Mouse (Mus musculus): ENCODE results near the gene Dnajb4.
A peak's percentile ranks its signal among the peaks of the same experiment; 100 is the strongest.
"Not testable (repeated sequence)": the region's sequence is repeated elsewhere in the genome, so short reads cannot be mapped to it uniquely, and the experiment has no call there.

Gene Dnajb4

DNA sequence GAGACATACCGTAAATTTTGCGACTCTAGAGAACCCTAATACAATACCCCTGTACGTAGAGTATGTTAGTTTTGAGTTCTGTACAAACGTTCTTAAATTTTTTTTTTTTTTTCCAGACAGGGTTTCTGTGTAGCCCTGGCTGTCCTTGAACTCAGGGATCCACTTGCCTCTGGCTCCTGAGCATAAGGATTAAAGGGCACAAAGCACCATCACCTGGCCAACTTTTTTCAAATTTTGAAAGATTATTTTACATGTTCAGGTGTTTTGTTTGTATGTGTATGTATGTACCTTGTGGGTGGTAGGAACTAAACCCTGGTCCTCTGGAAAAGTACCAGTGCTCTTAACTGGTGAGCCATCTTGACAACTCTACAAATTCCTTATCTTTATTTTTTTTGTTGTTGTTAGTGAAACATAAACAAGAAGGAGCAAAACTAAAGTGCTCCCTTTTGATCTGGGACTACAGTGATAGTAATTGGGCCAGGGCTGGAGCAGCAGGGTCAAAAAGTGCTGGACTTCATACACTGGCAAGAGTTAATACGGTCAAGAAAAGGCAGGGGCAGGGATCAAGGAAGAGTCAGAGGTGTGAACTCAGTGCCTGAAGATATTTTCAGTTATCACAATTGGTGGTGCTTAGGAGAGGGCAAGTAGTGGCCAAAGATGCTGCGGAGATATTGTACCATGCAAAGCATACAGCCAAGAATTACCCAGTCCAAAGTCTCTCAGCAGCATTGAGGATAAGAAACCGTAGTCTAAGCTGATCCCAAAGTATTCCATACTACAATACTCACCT lies 1.8 kb downstream of the Dnajb4 start:
- no peak for DNase-seq (ENCODE audit: low read depth, low spot score)

DNA sequence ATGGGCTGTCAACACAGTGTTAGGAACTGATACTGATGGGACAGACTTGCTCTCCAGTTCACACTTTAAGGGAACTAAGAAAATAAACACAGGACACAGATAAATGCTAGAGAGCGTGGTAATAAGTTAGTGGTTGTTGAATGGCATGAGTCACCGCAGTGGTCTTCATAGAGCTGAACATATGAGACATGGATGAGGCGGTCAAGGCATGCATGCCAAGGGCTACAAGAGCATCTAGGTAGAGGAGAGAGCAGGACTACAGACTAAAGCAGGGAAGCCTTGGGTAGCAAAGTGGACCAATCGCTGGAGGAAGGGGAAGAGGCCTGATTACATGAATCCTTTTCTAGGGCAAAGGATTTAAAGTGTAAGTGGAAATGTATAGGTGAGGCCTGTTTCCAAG lies 2.9 kb downstream of the Dnajb4 start:
- DNase-seq (ENCODE audit: low read depth, low spot score): no peak

- no peak for DNase-seq (ENCODE audit: low read depth, low spot score)
Measured at GRCm38 (mm10) chr3:152204577-152204976, 5.5 kb downstream of the Dnajb4 start.

GRCm38 (mm10) chr3:152203996-152204395 lies 6.1 kb downstream of the Dnajb4 start:
- no peak for DNase-seq (ENCODE audit: low read depth, low spot score)

DNA sequence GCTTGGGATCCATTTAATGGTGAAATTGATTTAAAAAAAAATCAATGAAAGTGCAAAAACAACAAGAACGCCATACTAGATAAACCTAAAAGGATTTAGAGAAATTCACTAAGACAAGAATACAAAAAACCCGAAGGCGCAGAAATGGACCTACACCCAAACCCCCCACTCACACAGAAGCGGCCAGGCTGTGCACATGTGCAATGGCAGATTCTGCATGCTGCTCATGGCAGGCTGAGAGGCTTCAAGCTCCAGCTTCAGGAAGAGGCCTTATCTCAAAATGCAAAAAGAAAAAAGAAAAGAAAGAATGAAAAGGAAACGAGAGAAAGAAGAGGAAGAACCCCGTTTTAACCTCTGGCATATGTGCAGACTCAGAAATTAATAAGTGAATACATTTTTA lies 6.7 kb downstream of the Dnajb4 start:
- no peak for DNase-seq (ENCODE audit: low read depth, low spot score)

GRCm38 (mm10) chr3:152202942-152203341 lies 7.2 kb downstream of the Dnajb4 start:
- no peak for DNase-seq (ENCODE audit: low read depth, low spot score)

DNA sequence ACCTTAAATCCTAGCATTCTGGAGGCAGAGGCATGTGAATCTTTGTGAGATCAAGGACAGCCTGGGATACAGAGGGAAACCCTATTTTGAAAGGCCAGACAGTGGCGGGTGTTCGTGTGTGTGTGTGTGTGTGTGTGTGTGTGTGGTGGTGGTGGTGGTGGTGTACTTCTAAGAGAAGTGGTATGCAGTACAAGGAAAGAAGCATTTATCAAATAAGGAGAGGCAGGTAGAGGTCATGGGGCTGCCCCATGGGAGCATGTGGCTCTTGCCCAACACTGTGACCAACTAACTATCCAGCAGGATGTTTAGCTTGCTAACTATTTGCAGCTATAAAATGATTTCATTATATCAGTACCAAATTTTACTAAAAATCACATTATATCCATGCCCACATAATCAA lies 8.5 kb downstream of the Dnajb4 start:
- no peak for DNase-seq (ENCODE audit: low read depth, low spot score)

DNA sequence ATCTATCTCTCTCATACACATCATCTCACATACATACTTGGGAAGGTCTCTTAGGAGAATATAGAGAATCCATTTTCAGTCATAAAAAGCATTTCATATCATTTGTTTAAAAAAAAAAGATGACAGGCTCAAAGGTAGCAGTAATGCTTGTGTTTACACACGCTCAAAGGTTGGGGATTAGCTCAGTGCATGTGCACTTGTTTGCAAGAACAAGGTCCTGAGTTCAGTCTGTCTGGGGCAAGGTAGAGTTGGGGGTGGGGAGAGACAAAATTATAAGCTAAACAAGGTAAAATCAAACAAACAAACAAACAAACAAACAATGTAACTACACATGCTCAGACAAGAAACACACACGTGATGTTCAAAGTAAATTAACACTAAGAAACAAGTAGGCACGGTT lies 8.9 kb downstream of the Dnajb4 start:
- DNase-seq (ENCODE audit: low read depth, low spot score): no peak

- DNase-seq (ENCODE audit: low read depth, low spot score): no peak
Measured at GRCm38 (mm10) chr3:152199125-152199524, 11.0 kb downstream of the Dnajb4 start.

GRCm38 (mm10) chr3:152197246-152197645 lies 12.9 kb downstream of the Dnajb4 start:
- not testable (repeated sequence) for DNase-seq (ENCODE audit: low read depth, low spot score)

DNA sequence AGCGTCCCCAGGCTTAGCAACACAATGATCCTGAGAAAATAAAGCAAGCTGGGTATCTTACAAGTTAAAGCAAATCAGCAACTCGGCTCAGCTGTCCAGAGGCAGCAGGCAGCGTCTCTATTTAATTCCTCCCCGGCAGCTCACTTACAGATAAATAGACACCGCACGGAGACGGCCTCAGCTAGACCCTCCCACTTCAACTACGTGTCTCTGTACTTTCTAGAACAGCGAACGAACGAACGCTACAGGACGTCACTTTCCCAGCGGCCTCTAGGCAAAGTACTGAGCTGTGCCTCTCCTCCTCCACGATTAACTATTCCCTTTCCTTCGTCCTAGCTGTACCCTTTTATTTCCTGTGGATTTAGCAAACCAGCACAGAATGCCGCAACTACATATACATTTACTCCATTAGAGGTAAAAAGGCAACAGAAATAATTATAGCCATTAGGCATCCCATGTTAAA lies 16.4 kb downstream of the Dnajb4 start:
- DNase-seq (ENCODE audit: low read depth, low spot score): peak; percentile 84

GRCm38 (mm10) chr3:152193177-152193576 lies 16.9 kb downstream of the Dnajb4 start:
- no peak for DNase-seq (ENCODE audit: low read depth, low spot score)

- no peak for DNase-seq (ENCODE audit: low read depth, low spot score)
Measured at GRCm38 (mm10) chr3:152192238-152192931, 17.7 kb downstream of the Dnajb4 start.

DNA sequence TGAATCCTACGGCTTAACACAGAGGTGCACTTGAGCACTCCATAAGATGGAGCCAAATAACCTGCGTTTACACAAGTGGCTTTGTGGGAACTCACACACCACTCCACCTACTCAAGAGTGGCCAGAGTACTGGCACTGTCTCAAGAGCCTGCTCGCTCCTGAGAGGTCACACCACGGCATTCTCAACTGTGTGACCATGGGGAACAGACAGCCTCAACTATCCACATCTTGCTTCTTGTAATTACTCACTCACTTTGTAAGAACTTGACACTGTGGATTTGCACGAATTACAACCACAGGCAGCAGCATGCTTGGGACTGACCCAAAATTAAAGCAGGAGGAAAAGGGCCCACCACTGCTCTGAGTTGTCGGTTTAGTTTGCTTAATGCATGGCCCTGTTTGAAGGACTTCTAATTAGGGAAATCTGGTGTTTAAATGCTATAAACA lies 18.3 kb downstream of the Dnajb4 start:
- DNase-seq (ENCODE audit: low read depth, low spot score): no peak

GRCm38 (mm10) chr3:152190679-152191477 lies 19.2 kb downstream of the Dnajb4 start:
- DNase-seq (ENCODE audit: low read depth, low spot score): no peak

GRCm38 (mm10) chr3:152189306-152189705 lies 20.8 kb downstream of the Dnajb4 start:
- no peak for DNase-seq (ENCODE audit: low read depth, low spot score)

- no peak for DNase-seq (ENCODE audit: low read depth, low spot score)
Measured at GRCm38 (mm10) chr3:152186106-152186505, 24.0 kb downstream of the Dnajb4 start.

- DNase-seq (ENCODE audit: low read depth, low spot score): no peak
Measured at GRCm38 (mm10) chr3:152183522-152183921, 26.6 kb downstream of the Dnajb4 start.

- no peak for DNase-seq (ENCODE audit: low read depth, low spot score)
Measured at GRCm38 (mm10) chr3:152180624-152181023, 29.5 kb downstream of the Dnajb4 start.

DNA sequence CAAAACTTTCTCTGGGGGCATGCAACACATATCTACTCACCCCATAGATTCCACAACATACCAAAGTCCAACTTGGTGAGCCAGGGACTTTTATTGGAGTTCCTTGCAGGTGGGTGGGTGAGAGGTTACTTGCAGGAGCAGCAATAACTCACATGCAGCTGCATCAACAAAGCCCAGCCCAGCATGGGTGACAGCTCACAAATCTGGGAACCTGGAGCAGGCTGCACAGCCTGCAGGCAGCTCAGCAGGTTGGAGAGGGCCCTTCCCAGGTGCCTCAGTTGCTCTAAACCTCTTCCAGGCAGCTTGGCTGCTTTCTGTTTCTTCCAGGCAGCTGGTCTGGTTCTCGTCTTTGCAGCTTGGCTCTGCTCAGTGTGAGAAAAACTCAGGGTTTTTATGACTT lies 30.8 kb downstream of the Dnajb4 start:
- no peak for DNase-seq (ENCODE audit: low read depth, low spot score)

DNA sequence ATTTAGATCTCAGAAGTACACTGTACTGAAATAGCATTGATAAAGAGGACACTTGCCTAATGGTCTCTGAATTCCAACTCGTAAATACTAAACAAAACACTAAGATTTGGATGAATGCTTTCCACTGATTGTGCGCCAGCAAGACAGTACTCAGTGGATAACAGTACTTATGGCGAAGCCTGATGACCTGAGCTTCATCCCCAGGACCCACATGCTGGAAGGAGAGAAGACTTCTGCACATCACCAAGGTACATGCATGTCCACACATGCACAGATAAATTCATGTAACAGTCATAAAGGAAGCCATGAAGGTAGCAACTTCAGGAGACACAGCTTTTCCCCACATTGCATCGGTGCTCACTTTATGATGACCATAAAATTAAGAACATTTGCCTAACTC lies 31.3 kb downstream of the Dnajb4 start:
- no peak for DNase-seq (ENCODE audit: low read depth, low spot score)

DNA sequence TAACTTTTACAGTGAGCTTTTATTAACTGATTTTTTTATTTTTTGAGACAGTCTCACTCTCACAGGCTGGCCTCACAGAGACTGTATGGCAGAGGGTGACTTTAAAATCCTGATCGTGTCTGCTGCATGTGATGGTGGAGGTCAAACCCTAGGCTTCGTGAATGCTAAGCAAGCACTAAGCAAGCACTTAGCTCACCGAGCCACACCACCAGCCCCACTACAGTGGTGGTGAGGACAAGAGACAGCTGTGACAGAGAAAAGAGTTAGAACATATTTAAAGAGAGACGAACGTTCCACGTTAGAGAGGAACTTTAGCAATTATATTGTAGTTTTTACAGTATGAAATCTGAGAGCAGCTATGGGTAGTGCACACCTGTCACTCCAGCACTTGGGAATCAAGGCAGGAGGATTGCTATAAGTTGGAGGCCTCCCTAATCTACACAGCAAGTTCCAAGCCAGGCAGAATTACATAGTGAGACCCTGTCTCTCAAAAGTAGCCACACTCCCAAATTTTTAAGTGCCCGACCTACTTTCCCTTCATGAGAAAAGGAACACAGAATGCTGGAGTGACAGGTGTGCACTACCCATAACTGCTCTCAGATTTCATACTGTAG lies 37.7 kb downstream of the Dnajb4 start:
- no peak for DNase-seq (ENCODE audit: low read depth, low spot score)

Measured in brain, embryonic 18.5 days (tissue).